Mouse (Mus musculus): ENCODE data around the gene Ints14. TPM values are rescaled to one million over a fixed set of nuclear protein-coding genes. Genes with fewer than 3 reads are reported as not detected.

Gene Ints14
- polyA plus RNA-seq, 1 experiment, result 35.0 TPM

GRCm38 (mm10) chr9:64934015-64934754 lies 26.5 kb upstream of the Ints14 start:
- H3K27ac ChIP-seq (ENCODE audit: insufficient read depth, low read length), result no peak overlapping the region
- TF ChIP-seq CTCF (IDR thresholded peaks at IDR 0.05; ENCODE audit: borderline replicate concordance, insufficient read depth, low read length) (no peak), POLR2A (IDR thresholded peaks at IDR 0.05; ENCODE audit: low read depth, low read length) (no peak)
- H3K4me3 ChIP-seq (ENCODE audit: insufficient read depth, low read length), result no peak overlapping the region
- H3K4me1 ChIP-seq (ENCODE audit: control insufficient read depth, insufficient read depth, low read length), result no peaks in the 10 kb centered on the region

- Histone ChIP-seq H3K27ac (ENCODE audit: insufficient read depth, low read length) (no peak overlapping the region), H3K4me1 (ENCODE audit: control insufficient read depth, insufficient read depth, low read length) (peaks cover 2% of the 10 kb centered on the region; the same call in 1 of the 2 replicates), H3K4me3 (ENCODE audit: insufficient read depth, low read length) (no peak overlapping the region)
- TF ChIP-seq CTCF (IDR thresholded peaks at IDR 0.05; ENCODE audit: borderline replicate concordance, insufficient read depth, low read length), result no peak
- TF ChIP-seq POLR2A (IDR thresholded peaks at IDR 0.05; ENCODE audit: low read depth, low read length), result no peak
These were observed 24.2 kb upstream of the Ints14 start for GRCm38 (mm10) chr9:64936508-64936907.

- Histone ChIP-seq H3K4me3 (ENCODE audit: insufficient read depth, low read length) (no peak overlapping the region), H3K4me1 (ENCODE audit: control insufficient read depth, insufficient read depth, low read length) (peaks cover 2% of the 10 kb centered on the region; the same call in 1 of the 2 replicates), H3K27ac (ENCODE audit: insufficient read depth, low read length) (no peak overlapping the region)
- TF ChIP-seq CTCF (IDR thresholded peaks at IDR 0.05; ENCODE audit: borderline replicate concordance, insufficient read depth, low read length) (no peak), POLR2A (IDR thresholded peaks at IDR 0.05; ENCODE audit: low read depth, low read length) (no peak)
These were observed 23.2 kb upstream of the Ints14 start for GRCm38 (mm10) chr9:64937491-64937890.

GRCm38 (mm10) chr9:64938535-64938934 lies 22.2 kb upstream of the Ints14 start:
- H3K27ac ChIP-seq (ENCODE audit: insufficient read depth, low read length), result no peak overlapping the region
- no peak overlapping the region for H3K4me3 ChIP-seq (ENCODE audit: insufficient read depth, low read length)
- peaks cover 2% of the 10 kb centered on the region; the same call in 1 of the 2 replicates for H3K4me1 ChIP-seq (ENCODE audit: control insufficient read depth, insufficient read depth, low read length)
- no peak for TF ChIP-seq CTCF (IDR thresholded peaks at IDR 0.05; ENCODE audit: borderline replicate concordance, insufficient read depth, low read length)
- no peak for TF ChIP-seq POLR2A (IDR thresholded peaks at IDR 0.05; ENCODE audit: low read depth, low read length)

- Histone ChIP-seq H3K4me1 (ENCODE audit: control insufficient read depth, insufficient read depth, low read length) (peaks cover 2% of the 10 kb centered on the region; the same call in 1 of the 2 replicates), H3K27ac (ENCODE audit: insufficient read depth, low read length) (no peak overlapping the region), H3K4me3 (ENCODE audit: insufficient read depth, low read length) (no peak overlapping the region)
- no peak for TF ChIP-seq CTCF (IDR thresholded peaks at IDR 0.05; ENCODE audit: borderline replicate concordance, insufficient read depth, low read length)
- TF ChIP-seq POLR2A (IDR thresholded peaks at IDR 0.05; ENCODE audit: low read depth, low read length), result no peak
These were observed 21.4 kb upstream of the Ints14 start for GRCm38 (mm10) chr9:64939281-64939680.

GRCm38 (mm10) chr9:64939790-64940189 lies 20.9 kb upstream of the Ints14 start:
- Histone ChIP-seq H3K4me1 (ENCODE audit: control insufficient read depth, insufficient read depth, low read length) (peaks cover 2% of the 10 kb centered on the region; the same call in 1 of the 2 replicates), H3K4me3 (ENCODE audit: insufficient read depth, low read length) (no peak overlapping the region), H3K27ac (ENCODE audit: insufficient read depth, low read length) (no peak overlapping the region)
- TF ChIP-seq CTCF (IDR thresholded peaks at IDR 0.05; ENCODE audit: borderline replicate concordance, insufficient read depth, low read length), result no peak
- TF ChIP-seq POLR2A (IDR thresholded peaks at IDR 0.05; ENCODE audit: low read depth, low read length), result no peak

- Histone ChIP-seq H3K27ac (ENCODE audit: insufficient read depth, low read length) (no peak overlapping the region), H3K4me3 (ENCODE audit: insufficient read depth, low read length) (no peak overlapping the region)
- no peak for TF ChIP-seq POLR2A (IDR thresholded peaks at IDR 0.05; ENCODE audit: low read depth, low read length)
- TF ChIP-seq CTCF (IDR thresholded peaks at IDR 0.05; ENCODE audit: borderline replicate concordance, insufficient read depth, low read length), result no peak
These were observed 19.9 kb upstream of the Ints14 start for GRCm38 (mm10) chr9:64940731-64941346.

GRCm38 (mm10) chr9:64941650-64942049 lies 19.1 kb upstream of the Ints14 start:
- peaks cover 2% of the 10 kb centered on the region; the same call in 1 of the 2 replicates for H3K4me1 ChIP-seq (ENCODE audit: control insufficient read depth, insufficient read depth, low read length)
- H3K27ac ChIP-seq (ENCODE audit: insufficient read depth, low read length), result no peak overlapping the region
- H3K4me3 ChIP-seq (ENCODE audit: insufficient read depth, low read length), result no peak overlapping the region
- TF ChIP-seq POLR2A (IDR thresholded peaks at IDR 0.05; ENCODE audit: low read depth, low read length), result no peak
- TF ChIP-seq CTCF (IDR thresholded peaks at IDR 0.05; ENCODE audit: borderline replicate concordance, insufficient read depth, low read length), result no peak

More at GRCm38 (mm10) chr9:64940731-64941346, 19.9 kb upstream of the Ints14 start:
- H3K4me1 ChIP-seq (ENCODE audit: control insufficient read depth, insufficient read depth, low read length), result peaks cover 2% of the 10 kb centered on the region; the same call in 1 of the 2 replicates

- TF ChIP-seq POLR2A (IDR thresholded peaks at IDR 0.05; ENCODE audit: low read depth, low read length), result no peak
- TF ChIP-seq CTCF (IDR thresholded peaks at IDR 0.05; ENCODE audit: borderline replicate concordance, insufficient read depth, low read length), result no peak
- Histone ChIP-seq H3K27ac (ENCODE audit: insufficient read depth, low read length) (no peak overlapping the region), H3K4me1 (ENCODE audit: control insufficient read depth, insufficient read depth, low read length) (peaks cover 2% of the 10 kb centered on the region; the same call in 1 of the 2 replicates)
These were observed 16.7 kb upstream of the Ints14 start for GRCm38 (mm10) chr9:64943997-64944396.

More at GRCm38 (mm10) chr9:64943997-64944396, 16.7 kb upstream of the Ints14 start:
- H3K4me3 ChIP-seq (ENCODE audit: insufficient read depth, low read length), result no peak overlapping the region
